Mouse (Mus musculus): ENCODE measurements around the gene Hoxb9. TPM values are rescaled to one million over a fixed set of nuclear protein-coding genes. Genes with fewer than 3 reads are reported as not detected.

Gene Hoxb9
- polyA plus RNA-seq, 1 experiment = not detected

GRCm38 (mm10) chr11:96262262-96262830 lies 8.9 kb upstream of the Hoxb9 start:
- TF ChIP-seq GATA1 (IDR thresholded peaks at IDR 0.05; ENCODE audit: low read length) = no peak

GRCm38 (mm10) chr11:96263636-96264389 lies 7.4 kb upstream of the Hoxb9 start:
- TF ChIP-seq GATA1 (IDR thresholded peaks at IDR 0.05; ENCODE audit: low read length) = no peak

- TF ChIP-seq GATA1 (IDR thresholded peaks at IDR 0.05; ENCODE audit: low read length) = no peak
Measured at GRCm38 (mm10) chr11:96264390-96265020, 6.8 kb upstream of the Hoxb9 start.

GRCm38 (mm10) chr11:96265954-96266353 lies 5.3 kb upstream of the Hoxb9 start:
- TF ChIP-seq GATA1 (IDR thresholded peaks at IDR 0.05; ENCODE audit: low read length) = no peak

GRCm38 (mm10) chr11:96267021-96267920 lies 4.0 kb upstream of the Hoxb9 start:
- no peak for TF ChIP-seq GATA1 (IDR thresholded peaks at IDR 0.05; ENCODE audit: low read length)

GRCm38 (mm10) chr11:96268031-96268745 lies 3.1 kb upstream of the Hoxb9 start:
- no peak for TF ChIP-seq GATA1 (IDR thresholded peaks at IDR 0.05; ENCODE audit: low read length)

GRCm38 (mm10) chr11:96269869-96270268 lies 1.4 kb upstream of the Hoxb9 start:
- TF ChIP-seq GATA1 (IDR thresholded peaks at IDR 0.05; ENCODE audit: low read length) = no peak

GRCm38 (mm10) chr11:96271541-96272011 lies 319 bp downstream of the Hoxb9 start:
- no peak for TF ChIP-seq GATA1 (IDR thresholded peaks at IDR 0.05; ENCODE audit: low read length)

GRCm38 (mm10) chr11:96272024-96272921 lies 1.0 kb downstream of the Hoxb9 start:
- TF ChIP-seq GATA1 (IDR thresholded peaks at IDR 0.05; ENCODE audit: low read length) = no peak

GRCm38 (mm10) chr11:96274428-96274827 lies 3.2 kb downstream of the Hoxb9 start:
- no peak for TF ChIP-seq GATA1 (IDR thresholded peaks at IDR 0.05; ENCODE audit: low read length)

GRCm38 (mm10) chr11:96275896-96276295 lies 4.6 kb downstream of the Hoxb9 start:
- no peak for TF ChIP-seq GATA1 (IDR thresholded peaks at IDR 0.05; ENCODE audit: low read length)

- TF ChIP-seq GATA1 (IDR thresholded peaks at IDR 0.05; ENCODE audit: low read length) = no peak
Measured at GRCm38 (mm10) chr11:96277151-96278044, 6.1 kb downstream of the Hoxb9 start.

- no peak for TF ChIP-seq GATA1 (IDR thresholded peaks at IDR 0.05; ENCODE audit: low read length)
Measured at GRCm38 (mm10) chr11:96278324-96278723, 7.1 kb downstream of the Hoxb9 start.

All from G1E-ER4 (cell line).